Mouse (Mus musculus) liver, embryonic 18 days (tissue): ENCODE results near the gene Rsc1a1. TPM values are rescaled to one million over a fixed set of nuclear protein-coding genes. Genes with fewer than 3 reads are reported as not detected.

Source experiments
- polyA plus RNA-seq: library from polyadenylated mRNA; depleted of rRNA; stranded (reverse); fragments of >200 nt; gene quantifications from 2 replicates; pipeline ENCODE4 v1.2.3, GENCODE M21; 2012; rRNA removed

Rsc1a1 gene
- 9.1 and 12.8 TPM in 2 replicates for polyA plus RNA-seq

DNA sequence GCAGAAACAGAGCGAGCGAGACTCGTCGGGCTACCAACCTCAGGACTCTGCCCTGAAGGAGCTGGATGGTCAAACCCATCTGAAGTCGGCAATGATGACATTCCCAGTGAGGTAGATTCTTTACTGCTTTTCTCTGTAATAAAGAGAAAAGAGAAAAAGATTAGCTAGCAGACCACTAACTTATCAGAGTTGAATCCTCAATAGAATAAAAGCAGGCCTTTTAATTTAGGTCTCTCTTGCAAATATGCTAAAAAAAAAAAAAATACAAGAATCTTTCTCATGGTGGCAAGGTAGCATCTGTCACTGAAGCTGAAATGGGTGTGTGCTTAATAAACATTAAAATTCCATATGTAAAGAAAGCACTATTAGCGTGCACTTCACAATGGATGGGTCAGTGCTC lies at the start of gene Rsc1a1:
TSS of gene Rsc1a1 (minus strand) at position 101 of the 400 bp plus-strand sequence.

DNA sequence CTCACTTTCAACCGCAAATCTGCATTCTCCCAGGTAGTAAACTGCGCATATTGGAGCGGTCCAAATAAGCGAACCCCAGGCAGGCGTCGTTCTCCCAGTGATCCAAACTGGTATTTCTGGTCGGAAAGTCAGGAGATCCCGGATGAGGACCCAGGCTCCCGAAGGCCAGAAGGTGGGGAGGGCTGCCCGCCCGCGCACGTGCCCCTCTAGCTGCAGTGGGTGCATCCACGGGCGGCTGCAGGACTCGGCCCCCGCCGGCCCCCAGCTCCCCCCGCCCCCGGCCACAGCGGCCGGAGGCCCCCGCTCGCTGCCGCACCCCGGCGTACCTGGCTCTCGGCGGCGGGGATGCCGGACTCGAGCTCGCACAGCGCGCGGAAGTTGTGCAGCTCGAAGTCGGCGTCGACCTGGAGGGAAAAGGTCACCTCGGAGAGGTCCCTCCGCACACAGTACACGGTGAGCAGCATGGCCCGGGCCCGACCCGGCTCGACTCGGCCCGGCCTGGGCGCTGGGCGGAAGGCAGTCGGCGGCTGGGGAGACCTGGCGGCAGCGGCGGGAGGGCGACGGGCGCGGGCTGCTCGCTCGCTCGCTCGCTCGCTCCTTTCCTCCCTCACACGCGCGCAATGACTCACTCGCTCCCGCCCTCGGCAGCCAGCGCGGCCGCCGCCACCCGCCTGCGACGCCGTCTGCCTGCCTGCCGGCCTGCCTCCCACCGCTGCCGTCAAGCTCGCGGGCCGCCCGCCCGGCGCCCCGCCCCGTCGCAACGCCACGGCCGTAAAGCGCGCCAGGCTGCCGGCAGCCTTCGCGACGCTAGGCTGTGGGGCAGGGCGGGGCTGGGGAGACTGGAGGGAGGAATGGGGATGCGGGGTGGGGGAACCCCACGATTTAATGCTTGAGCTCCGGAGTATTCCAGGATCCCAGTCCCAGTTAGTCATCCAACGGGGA lies 37.6 kb upstream of the Rsc1a1 start, which contains the start of gene Ddi2:
TSS of gene Ddi2 (minus strand) at position 689 of the 942 bp plus-strand sequence.

GRCm38 (mm10) chr4:141664799-141665198 lies 20.6 kb downstream of the Rsc1a1 start, which contains the start of gene Plekhm2:
TSS of gene Plekhm2 (minus strand) at chr4:141664899.

Other genes starting within 250 kb of the Rsc1a1 start
- gene Srarp, start 249.5 kb downstream of the Rsc1a1 start, polyA plus RNA-seq: not detected in 2 replicates
- gene Zbtb17, start 240.9 kb downstream of the Rsc1a1 start, polyA plus RNA-seq: 7.9 and 8.9 TPM in 2 replicates
- gene Spen, start 147.0 kb downstream of the Rsc1a1 start, polyA plus RNA-seq: 1.1 and 1.8 TPM in 2 replicates
- gene Fblim1, start 79.5 kb downstream of the Rsc1a1 start, polyA plus RNA-seq: 1.7 and 1.8 TPM in 2 replicates
- gene Tmem82, start 67.0 kb downstream of the Rsc1a1 start, polyA plus RNA-seq: 7.4 and 8.5 TPM in 2 replicates
- 0.41 and 0.46 TPM in 2 replicates for gene Slc25a34, start 61.8 kb downstream of the Rsc1a1 start, polyA plus RNA-seq
- gene Plekhm2, start 20.7 kb downstream of the Rsc1a1 start, polyA plus RNA-seq: 5.0 and 6.1 TPM in 2 replicates
- 13.2 and 13.5 TPM in 2 replicates for gene Ddi2, start 37.8 kb upstream of the Rsc1a1 start, polyA plus RNA-seq
- 39.3 and 45.7 TPM in 2 replicates for gene Agmat, start 61.1 kb upstream of the Rsc1a1 start, polyA plus RNA-seq
- 3.0 and 3.6 TPM in 2 replicates for gene Dnajc16, start 105.3 kb upstream of the Rsc1a1 start, polyA plus RNA-seq
- 7.8 and 8.2 TPM in 2 replicates for gene Casp9, start 108.0 kb upstream of the Rsc1a1 start, polyA plus RNA-seq
- gene Cela2a, start 140.6 kb upstream of the Rsc1a1 start, polyA plus RNA-seq: 0.05 and 8.8 TPM in 2 replicates
- gene Ctrc, start 160.8 kb upstream of the Rsc1a1 start, polyA plus RNA-seq: not detected in 2 replicates
- 24.2 and 26.8 TPM in 2 replicates for gene Efhd2, start 189.3 kb upstream of the Rsc1a1 start, polyA plus RNA-seq